Mouse (Mus musculus): ENCODE data around the gene Krt28.
A peak's percentile ranks its signal among the peaks of the same experiment; 100 is the strongest.

DNA sequence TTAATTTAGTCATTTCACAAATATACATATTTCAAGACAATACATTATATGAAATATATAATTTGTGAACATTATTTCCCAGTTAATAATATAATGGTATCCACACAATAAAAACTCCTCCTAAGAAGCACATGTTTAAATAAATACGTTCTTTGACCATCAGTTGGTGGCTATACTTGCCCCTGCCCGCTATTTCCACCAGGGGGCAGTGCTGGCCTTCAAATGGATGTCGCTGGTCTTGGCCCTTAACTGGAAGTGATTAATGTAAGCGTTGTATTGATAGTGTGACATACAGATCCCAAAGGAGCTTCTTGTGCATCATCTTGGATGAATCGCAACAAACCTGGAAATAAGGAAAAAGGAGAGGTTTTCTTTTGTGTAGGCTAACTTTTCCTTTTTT, 4.9 kb upstream of the Krt28 start:
- TF ChIP-seq CTCF (IDR thresholded peaks at IDR 0.05; ENCODE audit: borderline replicate concordance, insufficient read depth, low read length) (peak; percentile 67), POLR2A (IDR thresholded peaks at IDR 0.05; ENCODE audit: low read depth, low read length) (no peak)

Measured in embryonic fibroblast, embryonic 13.5 days (primary cell).